In the genomic region with DNA sequence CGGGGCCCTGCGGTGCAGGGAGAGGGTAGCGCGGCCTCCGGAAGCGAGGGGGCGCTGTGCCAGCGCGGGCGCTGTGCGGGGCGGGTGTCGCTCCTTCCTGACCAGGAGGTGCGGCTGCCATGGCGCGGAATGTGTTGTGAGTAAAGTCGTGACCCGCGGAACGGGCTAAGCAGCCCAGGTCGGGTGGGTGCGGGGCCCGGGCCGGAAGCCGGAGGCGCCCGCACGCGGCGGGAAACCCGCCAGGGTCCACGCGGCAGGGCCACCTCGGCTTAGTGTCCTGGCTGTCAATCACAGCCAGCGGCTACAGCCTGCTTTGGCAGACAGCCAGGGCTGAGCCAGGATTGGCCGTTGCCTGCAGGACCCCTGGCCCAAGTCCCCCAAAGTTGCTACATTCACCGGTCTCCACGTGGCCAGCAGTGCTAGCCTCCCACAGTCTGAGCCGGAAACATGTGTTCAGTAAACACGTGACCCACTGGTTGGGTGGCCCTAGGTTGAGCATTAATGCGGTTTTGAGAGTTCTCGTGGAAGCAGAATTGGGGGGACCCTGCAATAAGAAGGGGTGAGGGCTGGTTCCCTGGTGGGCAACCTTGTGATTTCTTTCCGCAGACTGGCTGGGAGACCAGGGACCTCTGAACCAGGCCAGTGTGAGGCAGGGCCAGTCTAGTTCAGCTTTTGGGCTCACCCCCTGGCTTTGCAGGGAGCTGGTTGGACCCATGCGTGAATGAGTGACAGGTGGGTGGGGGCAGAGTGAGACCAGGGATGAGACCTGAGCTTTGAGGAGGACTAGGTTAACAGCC, we compare ENCODE assay signal across 1 mouse cellular context.
TF ChIP-seq lines count a peak whose summit lies in the region.

No protein-coding gene starts in this region.

TF ChIP-seq in CH12.LX, 34 proteins besides CTCF, POLR2A, EP300 and RAD21:
- TF ChIP-seq SMC3 (IDR thresholded peaks at IDR 0.05; ENCODE audit: low read depth, low read length) = peak; percentile 9
- TF ChIP-seq TBP (conservative IDR thresholded peaks at IDR 0.05; ENCODE audit: low read depth, low read length) = 0 out of 2 replicates have a peak, but pooled peaks have one; percentile 43
- no peak for TF ChIP-seq ZKSCAN1 (IDR thresholded peaks at IDR 0.05; ENCODE audit: borderline replicate concordance, low read depth, low read length)
- TF ChIP-seq CHD2 (IDR thresholded peaks at IDR 0.05; ENCODE audit: low read length) = peak; percentile 52
- peak; percentile 98 for TF ChIP-seq MXI1 (IDR thresholded peaks at IDR 0.05; ENCODE audit: low read depth, low read length)
- TF ChIP-seq USF1 (IDR thresholded peaks at IDR 0.05; ENCODE audit: low read depth, low read length) = peak; percentile 85
- TF ChIP-seq MEF2A (IDR thresholded peaks at IDR 0.05; ENCODE audit: borderline replicate concordance, low read depth, low read length) = no peak
- TF ChIP-seq JUND (conservative IDR thresholded peaks at IDR 0.05; ENCODE audit: low read depth, low read length) = no peak
- peak; percentile 85 for TF ChIP-seq TCF12 (IDR thresholded peaks at IDR 0.05; ENCODE audit: low read depth, low read length)
- TF ChIP-seq MAX (IDR thresholded peaks at IDR 0.05; ENCODE audit: low read length) = peak; percentile 100
- TF ChIP-seq ETS1 (conservative IDR thresholded peaks at IDR 0.05; ENCODE audit: low read depth, low read length) = peak; percentile 42; the same call in 1 of the 2 replicates
- TF ChIP-seq ELF1 (IDR thresholded peaks at IDR 0.05; ENCODE audit: low read depth, low read length) = 0 out of 2 replicates have a peak, but pooled peaks have one; percentile 60
- peak; percentile 61 for TF ChIP-seq NELFE (IDR thresholded peaks at IDR 0.05; ENCODE audit: low read depth, low read length)
- TF ChIP-seq MAZ (IDR thresholded peaks at IDR 0.05; ENCODE audit: low read depth, low read length) = peak; percentile 86
- no peak for TF ChIP-seq E2F4 (IDR thresholded peaks at IDR 0.05; ENCODE audit: insufficient replicate concordance, low read depth, low read length)
- peak; percentile 64 for TF ChIP-seq GABPA (IDR thresholded peaks at IDR 0.05; ENCODE audit: insufficient replicate concordance, low read depth, low read length)
- TF ChIP-seq ZMIZ1 (IDR thresholded peaks at IDR 0.05; ENCODE audit: low read depth, low read length) = peak; percentile 50; the same call in 1 of the 2 replicates
- TF ChIP-seq MYC (IDR thresholded peaks at IDR 0.05; ENCODE audit: low read depth, low read length) = peak; percentile 99
- TF ChIP-seq BHLHE40 (IDR thresholded peaks at IDR 0.05; ENCODE audit: low read depth, low read length) = peak; percentile 92
- peak; percentile 83 for TF ChIP-seq HCFC1 (IDR thresholded peaks at IDR 0.05; ENCODE audit: low read depth, low read length)
- TF ChIP-seq POLR2AphosphoS2 (IDR thresholded peaks at IDR 0.05; ENCODE audit: low read depth, low read length) = no peak
- TF ChIP-seq RCOR1 (conservative IDR thresholded peaks at IDR 0.05; ENCODE audit: low read depth, low read length) = no peak
- TF ChIP-seq PAX5 (IDR thresholded peaks at IDR 0.05; ENCODE audit: low read length) = no peak
- TF ChIP-seq USF2 (conservative IDR thresholded peaks at IDR 0.05; ENCODE audit: low read depth, low read length) = peak; percentile 82
TF ChIP-seq in CH12.LX: peak in this region for 17.
